Mouse (Mus musculus) testis, adult 2 months (tissue): ENCODE measurements around the gene Shank2.

Experiments
- CTCF ChIP-seq: fragments of 200-500 bp; IDR thresholded peaks from 2 replicates; pipeline ENCODE4 v1.5.1; 2012; ENCODE audit warnings: low read depth, mild to moderate bottlenecking, inconsistent platforms, low read length, moderate library complexity; ENCODE audit not compliant: control insufficient read depth, insufficient read depth, insufficient replicate concordance
- POLR2A ChIP-seq: fragments of 200-500 bp; IDR thresholded peaks from 2 replicates; pipeline ENCODE4 v1.6.1; 2012; ENCODE audit warnings: low read depth, mild to moderate bottlenecking, inconsistent platforms, low read length, moderate library complexity; ENCODE audit not compliant: control insufficient read depth

GRCm38 (mm10) chr7:144106352-144107011 is 104.8 kb downstream of the Shank2 start:
- TF ChIP-seq POLR2A (no peak), CTCF (no peak)
